Mouse (Mus musculus) midbrain, embryonic 10.5 days (tissue): ENCODE data around the gene Vmn1r15. TPM values are rescaled to one million over a fixed set of nuclear protein-coding genes. Genes with fewer than 3 reads are reported as not detected.

Experiments used
- DNase-seq: peaks from one replicate; pipeline ENCODE4 v3.0.0-alpha.2; 2017; ENCODE audit warnings: low spot score
- H3K27ac ChIP-seq: fragments of 300-500 bp; sonication (generic); replicated peaks from 2 replicates; pipeline ENCODE4 v1.5.1; 2016; ENCODE audit warnings: mild to moderate bottlenecking
- H3K27me3 ChIP-seq: fragments of 300-500 bp; sonication (generic); 2 replicates; pipeline ENCODE4 v1.6.1; 2016; ENCODE audit warnings: low read depth, mild to moderate bottlenecking; ENCODE audit not compliant: poor library complexity, severe bottlenecking
- H3K36me3 ChIP-seq: fragments of 300-500 bp; sonication (generic); 2 replicates; pipeline ENCODE4 v1.6.1; 2016; ENCODE audit warnings: mild to moderate bottlenecking, moderate library complexity
- H3K4me1 ChIP-seq: fragments of 300-500 bp; sonication (generic); 2 replicates; pipeline ENCODE4 v1.6.1; 2016
- H3K4me3 ChIP-seq: fragments of 300-500 bp; sonication (generic); 2 replicates; pipeline ENCODE4 v1.5.1; 2016; ENCODE audit warnings: mild to moderate bottlenecking, moderate library complexity
- H3K9me3 ChIP-seq: fragments of 300-500 bp; sonication (generic); replicated peaks from 2 replicates; pipeline ENCODE4 v1.6.1; 2016; ENCODE audit warnings: mild to moderate bottlenecking
- WGBS: fragments of 180-500 bp; shearing (Covaris S2); methylation state at CpG from one replicate; pipeline ENCODE4 v1.1.7; 2016; 5-methylcytosine and 5-hydroxymethylcytosine counted together
- polyA plus RNA-seq: library from polyadenylated mRNA; unstranded; fragments of >200 nt; fragmentation: Nextera tagmentation; extraction: Ambion mirVana; gene quantifications from 2 replicates; pipeline ENCODE4 v1.2.1, GENCODE M21; 2016

Gene Vmn1r15
- not detected in 2 replicates for polyA plus RNA-seq

DNA sequence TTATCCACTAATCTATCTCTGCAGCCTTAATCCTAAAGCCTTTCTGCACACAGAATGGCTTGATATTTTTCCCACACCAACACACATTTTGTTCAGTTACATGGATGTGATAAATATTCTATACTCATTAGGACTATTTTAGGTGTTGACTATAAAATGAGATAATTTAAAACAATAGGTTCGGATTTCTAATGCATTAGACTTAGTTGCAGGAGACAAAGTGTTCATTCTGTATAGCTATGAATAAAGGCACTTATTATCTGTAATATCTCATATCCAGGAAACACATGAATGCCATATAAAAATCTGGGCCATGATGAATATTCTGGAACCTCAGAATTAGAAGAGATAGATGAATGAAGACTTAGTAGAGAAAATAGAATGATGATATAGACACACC is at the start of gene Vmn1r15:
Vmn1r15 (plus strand) TSS at position 301 of the 400 bp plus-strand sequence.
- Histone ChIP-seq H3K27ac (no peak within 1 kb of the TSS), H3K36me3 (no peaks in the 10 kb centered on the region)

DNA sequence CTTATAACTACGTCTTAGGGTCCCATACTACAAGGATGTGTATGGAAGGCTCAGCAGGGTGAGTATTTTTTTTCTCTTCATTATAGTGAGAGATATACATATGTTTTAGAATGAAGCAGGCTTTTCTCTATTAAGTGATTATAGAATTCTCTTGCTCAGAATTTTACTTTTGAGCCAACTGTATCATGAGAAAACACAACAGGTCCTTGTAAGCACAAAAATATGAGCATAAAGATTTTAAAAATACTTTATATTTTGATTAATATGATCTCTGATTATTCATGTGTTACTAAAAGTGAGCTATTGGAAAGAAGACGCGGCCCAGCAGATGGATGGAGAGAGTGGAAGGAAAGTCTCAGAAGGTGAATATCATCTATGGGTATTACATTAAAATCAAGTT is 26.4 kb upstream of the Vmn1r15 start, which contains the start of gene Vmn1r14:
Vmn1r14 (plus strand) TSS at position 301 of the 400 bp plus-strand sequence.
- WGBS: 93% methylated on average over 3 of the region's 3 CpGs
- H3K36me3 ChIP-seq: no peaks in the 10 kb centered on the region
- no peaks in the 10 kb centered on the region for H3K4me1 ChIP-seq
- H3K9me3 ChIP-seq: no peaks in the 10 kb centered on the region
- no peak within 1 kb of the TSS for H3K4me3 ChIP-seq
- no peak within 1 kb of the TSS for H3K27ac ChIP-seq
- no peak for DNase-seq
- H3K27me3 ChIP-seq: no peaks in the 10 kb centered on the region

More for the DNA sequence above, at the start of gene Vmn1r15:
- Histone ChIP-seq H3K4me1 (no peaks in the 10 kb centered on the region), H3K4me3 (no peak within 1 kb of the TSS), H3K9me3 (no peaks in the 10 kb centered on the region), H3K27me3 (no peaks in the 10 kb centered on the region)
- WGBS: 83% methylated on average over 1 of the region's 1 CpGs
- no peak for DNase-seq

DNA sequence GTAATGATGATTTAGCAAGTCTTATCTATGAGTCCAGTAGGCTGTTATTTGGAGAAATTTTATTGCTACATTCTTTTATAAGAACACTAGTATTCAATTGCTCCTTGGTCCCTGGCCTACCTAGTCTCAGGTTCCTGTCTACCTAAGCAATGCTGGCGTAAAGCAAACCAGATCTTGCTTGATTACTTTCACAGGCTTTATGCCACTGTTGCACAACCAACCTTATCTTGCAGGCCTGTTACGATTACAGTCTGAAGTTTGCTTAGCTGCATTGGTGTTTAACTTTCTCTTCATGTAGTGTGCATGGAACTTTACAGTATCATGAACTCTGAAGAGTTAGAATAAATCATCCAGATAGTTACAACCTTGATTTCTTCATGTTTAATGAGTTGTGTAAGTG is 3.2 kb downstream of the Vmn1r15 start:
- Histone ChIP-seq H3K27me3 (no peaks in the 10 kb centered on the region), H3K9me3 (no peaks in the 10 kb centered on the region), H3K36me3 (no peaks in the 10 kb centered on the region), H3K4me1 (no peaks in the 10 kb centered on the region), H3K27ac (no peak overlapping the region), H3K4me3 (no peak overlapping the region)
- 90% methylated on average over 2 of the region's 2 CpGs for WGBS
- no peak for DNase-seq

DNA sequence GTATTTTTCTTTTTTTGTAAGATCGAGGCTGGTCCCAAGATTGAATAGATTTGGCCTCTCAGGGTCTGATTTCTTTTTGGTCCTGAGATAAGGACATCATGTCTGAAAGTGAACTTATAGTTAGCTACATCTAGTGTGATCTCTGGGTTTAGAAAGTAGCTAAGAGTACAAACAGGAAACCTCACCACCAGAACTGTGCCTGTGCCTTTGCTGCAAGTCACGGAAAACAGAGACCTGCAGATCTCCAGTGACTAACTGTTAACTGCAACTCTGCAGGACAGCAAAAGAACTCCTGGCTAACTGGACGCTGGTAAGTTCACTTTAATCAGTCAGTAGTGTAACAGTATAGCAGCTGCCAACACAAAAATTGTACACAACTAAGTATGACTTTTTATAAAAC is 14.1 kb downstream of the Vmn1r15 start:
- Histone ChIP-seq H3K9me3 (no peaks in the 10 kb centered on the region), H3K27ac (no peak overlapping the region), H3K4me1 (no peaks in the 10 kb centered on the region), H3K4me3 (no peak overlapping the region), H3K27me3 (no peaks in the 10 kb centered on the region), H3K36me3 (no peaks in the 10 kb centered on the region)
- WGBS: 74% methylated on average over 3 of the region's 3 CpGs
- no peak for DNase-seq

DNA sequence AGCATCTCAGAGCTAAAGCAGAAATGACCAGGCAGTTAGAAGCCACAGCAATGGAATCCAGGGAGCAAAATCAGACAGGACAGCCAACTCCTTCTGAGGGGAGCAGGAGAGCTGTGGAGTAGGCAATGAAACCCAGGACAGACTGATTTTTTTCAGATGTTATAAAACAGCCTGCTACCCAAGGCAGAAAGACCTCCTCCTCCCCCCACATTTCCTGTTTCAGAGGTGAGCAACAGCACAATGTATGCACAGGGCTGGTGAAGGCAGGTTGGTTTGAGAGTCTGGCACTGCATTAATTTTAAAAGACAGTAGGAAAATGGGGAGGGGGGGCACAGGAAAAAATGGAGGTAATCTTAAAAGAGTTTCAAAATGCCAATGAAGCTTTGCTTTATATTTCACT is 14.8 kb downstream of the Vmn1r15 start:
- no peak for DNase-seq
- H3K27me3 ChIP-seq: no peaks in the 10 kb centered on the region
- no peak overlapping the region for H3K27ac ChIP-seq
- no peak overlapping the region for H3K4me3 ChIP-seq
- no peaks in the 10 kb centered on the region for H3K9me3 ChIP-seq
- no peaks in the 10 kb centered on the region for H3K4me1 ChIP-seq
- no peaks in the 10 kb centered on the region for H3K36me3 ChIP-seq

DNA sequence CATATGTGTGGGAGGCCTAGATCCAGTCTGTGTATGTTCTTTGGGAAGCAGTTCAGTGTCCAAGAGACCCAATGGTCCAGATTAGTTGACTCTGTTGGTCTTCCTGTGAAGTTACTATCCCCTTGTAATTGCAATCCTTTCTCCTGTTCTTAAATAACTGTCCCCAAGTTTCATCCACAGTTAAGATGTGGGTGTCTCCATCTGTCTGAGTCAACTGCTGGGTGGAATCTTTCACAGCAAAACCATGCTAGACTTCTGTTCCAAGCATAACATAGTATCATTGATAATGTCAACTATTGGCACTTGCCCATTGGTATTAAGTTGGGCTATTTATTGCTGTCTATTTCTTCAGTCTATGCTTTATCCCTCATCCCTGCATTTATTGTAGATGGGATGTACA is 21.2 kb downstream of the Vmn1r15 start:
- DNase-seq: no peak
- Histone ChIP-seq H3K9me3 (no peaks in the 10 kb centered on the region), H3K27me3 (no peaks in the 10 kb centered on the region), H3K4me1 (no peaks in the 10 kb centered on the region), H3K4me3 (no peak overlapping the region), H3K27ac (no peak overlapping the region), H3K36me3 (no peaks in the 10 kb centered on the region)

Other genes starting within 250 kb of the Vmn1r15 start
- not detected in 2 replicates for gene Vmn1r7, start 232.6 kb upstream of the Vmn1r15 start, polyA plus RNA-seq
- gene Vmn1r8, start 225.7 kb upstream of the Vmn1r15 start, polyA plus RNA-seq: not detected in 2 replicates
- gene Vmn1r9, start 191.2 kb upstream of the Vmn1r15 start, polyA plus RNA-seq: not detected in 2 replicates
- not detected in 2 replicates for gene Vmn1r10, start 148.5 kb upstream of the Vmn1r15 start, polyA plus RNA-seq
- not detected in 2 replicates for gene Vmn1r11, start 124.5 kb upstream of the Vmn1r15 start, polyA plus RNA-seq
- gene Vmn1r12, start 101.0 kb upstream of the Vmn1r15 start, polyA plus RNA-seq: not detected in 2 replicates
- not detected in 2 replicates for gene Vmn1r13, start 54.7 kb upstream of the Vmn1r15 start, polyA plus RNA-seq
- gene Vmn1r14, start 26.3 kb upstream of the Vmn1r15 start, polyA plus RNA-seq: not detected in 2 replicates
- not detected in 2 replicates for gene Vmn1r16, start 71.5 kb downstream of the Vmn1r15 start, polyA plus RNA-seq
- not detected in 2 replicates for gene Vmn1r17, start 105.8 kb downstream of the Vmn1r15 start, polyA plus RNA-seq
- gene Vmn1r18, start 137.8 kb downstream of the Vmn1r15 start, polyA plus RNA-seq: not detected in 2 replicates
- not detected in 2 replicates for gene Vmn1r19, start 145.8 kb downstream of the Vmn1r15 start, polyA plus RNA-seq
- not detected in 2 replicates for gene Vmn1r20, start 171.0 kb downstream of the Vmn1r15 start, polyA plus RNA-seq